Mouse (Mus musculus) G1E-ER4 (cell line): ENCODE data around the gene Klf6. TPM values are rescaled to one million over a fixed set of nuclear protein-coding genes. Genes with fewer than 3 reads are reported as not detected.

ENCODE experiments used
- GATA1 ChIP-seq: IDR thresholded peaks from one replicate; pipeline ENCODE4 v1.8.0; 2012; ENCODE audit warnings: low read length, inconsistent platforms
- polyA plus RNA-seq: library from polyadenylated mRNA; stranded (reverse); fragments of >175 nt; gene quantifications from 2 replicates; pipeline ENCODE4 v1.2.3, GENCODE M21; 2012

Gene Klf6
- polyA plus RNA-seq, 1 experiment, result 29.0 TPM

GRCm38 (mm10) chr13:5847736-5848135 lies 13.5 kb upstream of the Klf6 start:
- TF ChIP-seq GATA1, result peak; percentile 38

- no peak for TF ChIP-seq GATA1
Measured at GRCm38 (mm10) chr13:5860651-5861156, 578 bp upstream of the Klf6 start.

DNA sequence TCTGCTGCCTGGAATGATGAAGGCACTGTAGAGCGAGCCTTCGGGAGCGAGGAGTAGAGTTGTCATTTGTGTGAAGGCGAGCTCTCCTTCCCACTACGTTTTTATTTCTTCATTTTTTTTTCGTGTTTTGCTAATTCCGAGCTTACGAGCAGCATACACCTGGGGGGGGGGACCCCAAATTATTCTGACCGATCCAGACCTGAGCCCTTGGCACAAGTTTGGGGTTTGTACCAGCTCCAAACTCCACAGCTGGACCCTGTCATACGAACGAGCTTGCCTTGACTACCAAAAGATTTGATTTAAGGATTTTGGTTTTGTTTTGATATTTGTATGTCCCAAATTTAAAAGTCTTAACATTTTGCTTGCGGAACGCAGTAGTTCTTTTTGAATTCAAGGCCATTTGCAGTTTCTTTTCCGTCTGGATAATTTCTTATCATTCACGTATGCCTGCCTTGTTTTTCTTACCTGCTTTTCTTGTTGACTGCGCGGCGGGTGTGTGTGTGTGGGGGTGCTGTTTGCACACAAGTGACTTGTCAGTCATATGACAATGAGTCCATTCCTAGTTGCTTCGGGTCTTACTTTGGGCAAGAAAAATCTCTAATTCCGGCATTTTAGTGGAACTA lies 832 bp downstream of the Klf6 start:
- TF ChIP-seq GATA1, result no peak

DNA sequence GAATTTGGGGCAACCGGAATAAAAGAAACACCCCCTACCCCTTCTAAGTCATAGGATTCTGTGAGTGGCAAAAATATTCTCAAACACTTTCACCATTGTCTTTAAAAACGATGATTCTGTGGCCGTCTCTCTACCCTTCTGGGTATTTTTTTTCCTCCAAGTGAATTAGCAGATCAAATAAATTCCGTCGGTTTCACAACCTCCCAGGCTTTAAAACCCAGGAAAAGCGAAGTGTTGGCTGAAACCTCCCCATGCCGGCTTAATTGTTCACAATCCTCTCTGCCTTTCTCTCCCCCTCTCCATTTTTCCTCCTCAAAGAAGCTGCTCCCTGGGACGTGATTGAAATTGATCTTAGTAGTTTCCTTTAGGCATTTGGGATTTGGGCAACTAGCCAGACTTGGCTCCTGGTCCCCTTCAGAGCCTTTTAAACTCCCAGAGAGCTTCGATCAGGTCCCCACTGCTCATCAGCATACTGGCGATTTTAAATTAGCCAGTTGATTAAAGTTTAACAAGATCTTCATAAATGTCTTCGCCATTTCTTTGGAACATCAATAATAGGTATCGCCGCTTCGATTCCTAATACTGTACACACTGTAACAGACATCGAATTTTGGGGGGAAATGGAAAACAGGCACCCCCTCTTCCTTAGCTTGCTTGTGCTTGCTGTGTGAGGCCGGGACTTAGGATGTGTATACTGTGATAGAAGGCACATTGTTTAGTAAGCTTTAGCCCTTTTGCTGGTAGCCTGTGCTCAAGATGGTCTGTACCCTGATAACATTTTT lies 1.5 kb downstream of the Klf6 start:
- no peak for TF ChIP-seq GATA1

DNA sequence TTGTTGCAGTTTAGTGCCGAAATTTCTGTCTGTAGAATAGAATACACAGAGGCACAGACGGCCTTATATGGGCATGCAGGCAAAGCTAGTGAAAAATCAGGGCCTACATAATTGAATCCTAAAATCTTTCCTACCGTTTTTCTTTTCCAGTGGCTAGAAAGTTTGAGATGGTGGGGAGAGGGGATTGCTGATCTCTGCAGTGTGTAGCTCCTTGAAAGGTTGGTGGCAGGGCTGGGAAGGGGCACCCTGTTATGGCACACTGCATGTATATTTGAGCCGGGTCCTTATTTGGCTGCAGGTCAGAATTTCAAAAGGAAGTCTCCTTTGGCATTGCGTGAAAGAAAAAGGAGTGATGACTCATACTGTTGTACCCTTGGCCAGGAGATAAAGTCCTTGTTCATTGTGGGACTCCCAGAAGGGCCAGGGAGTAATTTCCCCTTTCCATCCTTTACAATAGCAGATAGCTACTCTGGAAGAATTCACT lies 2.2 kb downstream of the Klf6 start:
- TF ChIP-seq GATA1, result no peak

- TF ChIP-seq GATA1, result no peak
Measured at GRCm38 (mm10) chr13:5864265-5865097, 3.2 kb downstream of the Klf6 start.

GRCm38 (mm10) chr13:5865098-5865415 lies 3.8 kb downstream of the Klf6 start:
- TF ChIP-seq GATA1, result no peak

DNA sequence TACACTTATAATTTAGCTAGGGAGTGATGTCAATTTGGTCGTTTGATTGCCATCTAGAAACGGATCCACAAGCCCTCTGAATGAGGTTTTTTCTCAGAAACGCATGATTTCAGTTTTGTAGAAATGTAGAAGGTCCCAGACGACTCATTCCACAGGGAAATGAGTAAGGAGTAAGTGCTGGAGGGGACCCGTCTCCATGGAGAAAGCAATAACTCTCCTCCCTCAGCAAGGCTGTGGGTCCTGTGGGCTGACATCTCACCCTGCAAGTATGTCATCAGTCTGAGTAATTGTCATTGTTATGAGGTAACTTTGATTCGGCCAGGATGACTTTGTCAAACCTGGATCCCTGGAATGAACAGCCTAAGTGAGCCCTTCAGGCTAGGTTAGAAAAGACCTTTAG lies 4.8 kb downstream of the Klf6 start:
- TF ChIP-seq GATA1, result no peak

- TF ChIP-seq GATA1, result no peak
Measured at GRCm38 (mm10) chr13:5866532-5866931, 5.2 kb downstream of the Klf6 start.

GRCm38 (mm10) chr13:5868376-5868775 lies 7.1 kb downstream of the Klf6 start:
- no peak for TF ChIP-seq GATA1

DNA sequence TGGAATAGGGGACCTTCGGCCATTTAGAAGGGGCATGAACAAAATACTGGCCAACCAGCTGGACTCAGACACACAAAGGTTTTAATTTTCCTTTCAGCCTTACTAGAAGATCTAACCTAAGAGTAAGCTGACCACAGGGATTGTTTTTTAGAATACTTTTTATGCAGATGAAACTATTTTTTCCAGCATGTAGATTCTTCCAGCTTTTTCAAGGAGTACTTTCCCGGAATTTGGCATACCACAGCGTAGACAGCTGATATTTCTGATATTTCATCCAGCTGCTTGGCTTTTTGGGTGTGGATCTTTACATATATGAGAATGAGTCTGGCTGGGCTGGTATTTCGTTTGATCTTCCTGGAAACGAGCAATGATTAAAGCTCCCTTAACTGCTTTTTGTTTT lies 8.2 kb downstream of the Klf6 start:
- TF ChIP-seq GATA1, result no peak

DNA sequence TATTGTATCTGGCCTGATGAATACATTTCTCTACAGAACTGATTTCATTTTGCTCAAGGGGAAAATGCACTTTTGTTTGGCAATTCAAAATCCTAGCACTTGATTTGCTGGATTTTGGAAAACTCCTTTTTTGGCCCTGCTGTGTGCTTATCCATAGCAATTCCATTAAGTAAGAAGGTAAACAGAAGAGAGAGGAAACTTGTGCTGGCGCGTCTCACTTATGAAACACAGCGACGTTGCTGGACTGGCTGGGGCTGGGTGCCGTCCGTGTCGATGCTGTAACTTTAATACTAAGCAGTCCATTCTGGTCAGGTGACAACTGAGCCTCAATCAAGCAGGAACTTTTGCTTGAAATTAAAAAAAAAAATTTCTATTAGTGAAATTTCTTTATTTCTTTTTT lies 8.6 kb downstream of the Klf6 start:
- no peak for TF ChIP-seq GATA1

DNA sequence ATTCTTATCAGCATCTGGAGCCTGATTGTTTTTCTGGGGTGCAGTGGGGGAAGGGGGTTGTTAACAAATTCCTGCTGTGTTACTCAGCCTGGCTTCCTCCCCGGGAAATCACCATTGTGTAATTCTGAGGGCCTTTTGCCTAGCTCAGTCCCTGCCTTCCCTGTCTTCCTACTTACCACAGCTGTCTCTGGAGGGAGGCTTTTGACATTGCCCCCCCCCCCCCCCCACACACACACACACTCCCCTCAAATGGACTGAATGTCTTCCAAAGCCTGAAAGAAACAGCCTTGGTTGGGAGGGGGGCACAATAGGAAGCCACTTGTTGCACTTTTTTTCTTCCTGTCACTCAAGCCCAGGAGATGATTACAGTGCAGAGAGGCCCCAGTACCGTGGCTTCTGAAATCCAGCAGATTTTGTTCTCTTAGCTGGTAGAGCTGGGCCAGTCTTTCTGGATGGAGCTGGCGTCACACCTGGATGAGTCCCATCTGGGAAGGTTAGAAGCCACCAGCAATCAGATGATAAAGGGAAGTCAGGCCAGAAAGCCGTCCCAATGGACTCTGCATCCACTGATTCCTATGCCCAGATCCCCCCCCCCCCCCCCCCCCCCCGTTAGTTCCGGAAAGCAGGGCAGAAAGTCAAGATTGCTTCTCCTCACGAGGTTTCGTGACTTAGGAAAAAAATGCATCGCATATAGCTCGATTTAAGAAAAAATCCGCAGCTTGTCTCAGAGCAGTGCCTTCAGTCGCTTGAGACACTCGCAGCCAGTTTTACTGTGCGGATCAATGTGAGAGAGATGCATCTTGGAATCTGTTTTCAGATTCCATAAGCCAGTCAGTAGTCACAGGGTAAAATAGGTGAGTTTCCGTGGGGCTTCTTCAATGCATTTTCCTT lies 9.3 kb downstream of the Klf6 start:
- TF ChIP-seq GATA1, result no peak

DNA sequence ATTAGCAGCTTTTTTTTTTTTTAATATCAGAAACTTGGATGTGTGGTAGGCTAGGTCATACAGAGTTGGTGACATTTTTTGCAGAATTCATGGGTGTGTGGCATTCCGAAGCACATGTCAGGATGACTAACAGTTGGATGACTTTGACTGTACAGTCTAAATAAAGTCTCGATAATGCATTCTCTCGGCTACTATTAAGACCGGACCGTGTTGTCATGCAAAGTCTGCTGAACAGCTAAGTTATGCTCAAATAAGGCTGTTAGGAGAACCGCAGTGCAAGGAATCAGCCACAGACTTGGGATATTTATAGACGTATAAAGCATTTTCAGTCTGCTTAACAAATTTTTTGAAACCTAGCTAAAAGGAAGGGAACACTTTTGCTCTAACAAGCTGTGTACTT lies 10.1 kb downstream of the Klf6 start:
- no peak for TF ChIP-seq GATA1

DNA sequence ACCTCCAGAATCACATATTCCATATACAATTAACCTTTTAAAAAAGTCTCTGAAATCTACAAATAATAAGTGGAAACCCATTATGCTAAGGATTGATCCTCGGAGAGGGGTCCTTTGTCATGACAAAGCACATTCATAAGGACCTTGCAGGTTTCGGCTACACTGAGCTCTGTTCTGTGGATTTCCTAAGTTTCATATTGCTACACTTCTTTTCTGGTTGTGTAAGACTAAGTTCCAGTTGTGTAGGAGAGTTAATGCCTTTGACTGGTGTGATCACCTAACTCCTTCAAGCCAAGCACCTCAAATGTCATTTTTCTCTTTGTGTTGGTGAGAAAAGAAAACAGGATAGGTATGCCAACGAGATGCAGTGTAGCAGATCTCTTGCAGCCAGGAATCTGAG lies 12.4 kb downstream of the Klf6 start:
- TF ChIP-seq GATA1, result no peak

- TF ChIP-seq GATA1, result no peak
Measured at GRCm38 (mm10) chr13:5875478-5875877, 14.2 kb downstream of the Klf6 start.
